Mouse (Mus musculus) neutrophil, adult 5-6 weeks (primary cell): ENCODE data around the gene Eif3m. TPM values are rescaled to one million over a fixed set of nuclear protein-coding genes. Genes with fewer than 3 reads are reported as not detected.
A peak's percentile ranks its signal among the peaks of the same experiment; 100 is the strongest.
"Not testable (repeated sequence)": the region's sequence is repeated elsewhere in the genome, so short reads cannot be mapped to it uniquely, and the experiment has no call there.

Experiments used
- ATAC-seq: fragments of 151-379, 151-347 bp; 2 replicates; pipeline ENCODE4 v1.8.0; 2017; ENCODE audit warnings: mild to moderate bottlenecking, moderate TSS enrichment; ENCODE audit not compliant: insufficient number of reproducible peaks, poor library complexity, low FRiP score, severe bottlenecking; ENCODE audit errors: extremely low read depth
- total RNA-seq: library from RNA; stranded (forward); fragments of 200-1000 nt; gene quantifications from 2 replicates; pipeline ENCODE4 v1.2.3, GENCODE M21; 2017

Eif3m gene
- total RNA-seq: 93.9 and 103 TPM in 2 replicates

DNA sequence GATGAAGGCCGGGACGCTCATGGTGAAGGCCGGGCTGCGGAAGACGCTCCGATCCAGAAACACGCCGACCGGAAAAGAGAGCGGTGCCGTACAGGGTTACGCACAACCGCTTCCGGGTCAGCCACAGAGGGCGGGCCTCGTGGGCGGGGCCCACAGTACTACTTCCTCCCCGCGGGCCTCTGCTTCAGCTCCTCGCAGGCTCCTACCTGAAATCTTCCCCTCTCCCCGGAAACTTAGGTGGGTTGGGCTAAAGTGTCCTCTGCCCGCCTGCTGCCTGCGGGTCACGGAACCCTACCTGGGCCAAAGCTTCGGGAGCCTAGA, at the start of gene Eif3m:
Eif3m (minus strand) TSS at position 114 of the 321 bp plus-strand sequence.
- ATAC-seq: peak; percentile 99

DNA sequence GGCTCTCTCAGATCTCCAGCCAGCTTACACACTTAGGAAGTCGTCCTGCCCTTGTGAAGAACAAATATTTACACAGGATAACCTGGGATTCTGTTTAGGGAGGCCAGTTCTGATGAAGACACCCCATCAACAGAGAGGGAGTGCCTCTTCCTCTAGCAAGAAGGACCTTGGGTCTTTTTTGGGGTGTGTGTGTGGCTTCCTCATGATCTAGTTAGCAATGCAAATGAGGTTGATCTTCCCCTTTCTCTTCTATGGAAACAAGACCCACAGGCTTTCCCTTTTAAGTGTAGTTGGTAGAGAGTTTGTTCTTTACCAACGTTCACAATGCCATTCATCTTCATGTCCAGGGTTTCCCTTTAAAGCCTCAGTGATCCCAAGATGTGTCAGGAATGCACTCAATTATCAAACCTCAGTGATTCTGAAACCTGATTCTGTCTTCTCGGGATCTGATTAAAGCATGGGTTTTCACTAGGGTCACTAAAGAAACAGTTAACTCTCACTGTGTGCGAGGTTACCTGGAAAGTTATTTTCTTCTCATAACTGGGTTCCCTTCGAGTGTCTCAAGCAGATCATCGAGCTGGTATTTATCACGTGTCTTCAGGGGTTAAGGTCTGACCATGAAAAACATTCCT, 46.0 kb upstream of the Eif3m start:
- peak; percentile 33; the same call in 1 of the 2 replicates for ATAC-seq

DNA sequence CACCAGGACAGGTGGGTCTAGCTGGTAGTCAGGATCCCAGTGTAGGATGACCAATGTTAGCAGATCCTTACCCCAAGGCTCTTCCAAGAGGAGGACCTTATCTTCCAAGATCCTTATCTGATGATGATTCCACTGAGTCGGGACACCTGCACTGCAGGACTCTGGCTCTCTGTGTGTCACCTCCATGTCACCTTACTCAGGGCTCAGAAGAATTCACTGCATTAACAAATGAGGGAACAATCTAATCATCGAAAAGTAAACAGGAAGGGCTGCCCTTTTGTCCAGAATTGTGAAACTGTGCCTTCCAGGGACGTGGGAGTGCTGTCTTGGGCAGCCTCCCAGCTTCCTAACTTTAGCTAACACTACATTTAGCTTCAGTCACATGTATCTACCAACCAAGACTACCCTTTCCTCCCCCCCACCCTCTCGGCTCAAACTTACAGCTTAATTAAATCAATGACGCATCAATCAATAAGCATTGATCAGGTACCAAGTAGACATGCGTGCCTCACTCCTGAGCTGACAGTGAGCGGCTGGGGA, 41.8 kb upstream of the Eif3m start:
- no peak for ATAC-seq

DNA sequence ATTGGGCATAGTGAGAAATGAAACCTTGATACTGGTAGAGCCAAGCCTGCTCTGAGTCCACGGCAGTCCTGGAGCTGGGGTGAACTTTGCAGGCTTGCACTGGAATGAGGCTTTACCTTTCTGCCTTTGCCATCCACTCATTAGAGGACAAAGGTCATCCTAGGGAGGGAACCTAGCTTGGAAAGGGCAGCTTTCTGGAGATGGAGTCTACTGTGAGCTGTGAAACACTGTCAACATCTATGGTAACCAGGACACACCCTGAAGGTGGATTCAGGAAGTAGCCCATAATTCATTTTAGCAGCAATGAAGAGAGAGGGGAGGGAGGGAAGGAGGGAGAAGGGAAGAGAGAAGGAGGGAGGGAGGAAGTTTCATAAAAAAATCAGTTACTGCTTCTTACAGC, 38.6 kb upstream of the Eif3m start:
- no peak for ATAC-seq

DNA sequence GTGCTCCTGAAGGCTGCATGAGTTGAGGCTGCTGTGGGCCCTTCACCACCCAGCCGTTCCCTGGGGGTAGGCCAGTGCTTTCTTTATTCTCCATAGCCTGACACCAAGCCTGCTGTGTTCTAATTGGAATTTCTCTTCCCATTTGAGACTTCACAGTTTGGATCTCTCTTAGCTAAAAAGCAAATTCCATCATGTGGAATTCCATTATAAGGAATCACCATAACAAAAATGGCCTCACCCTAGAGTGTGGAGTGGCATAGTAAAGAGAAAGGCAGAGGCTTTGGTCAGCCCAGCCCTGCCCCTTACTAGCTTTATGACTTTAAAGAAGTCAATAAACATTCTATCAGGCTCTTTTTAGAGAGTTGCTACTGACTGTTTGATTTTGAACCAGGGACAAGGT, 31.4 kb upstream of the Eif3m start:
- ATAC-seq: no peak

DNA sequence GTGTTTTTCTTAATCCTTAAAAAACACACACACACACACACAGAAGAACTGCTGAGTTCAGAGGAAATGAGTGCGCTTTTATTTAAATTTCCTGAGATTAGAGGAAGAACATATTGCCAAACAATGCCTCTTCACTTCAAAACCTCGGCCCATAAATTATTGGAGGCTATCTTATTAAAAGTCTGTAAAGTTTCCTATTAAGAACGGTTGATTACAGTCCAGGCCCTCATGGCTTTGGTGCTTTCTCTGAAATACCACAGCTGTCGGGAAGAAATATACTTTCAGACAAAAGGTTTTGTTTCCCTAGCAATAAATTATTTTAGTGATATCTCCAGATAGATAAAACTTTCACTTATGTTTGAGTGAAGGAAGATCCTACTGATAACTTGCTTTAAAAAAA, 26.3 kb upstream of the Eif3m start:
- no peak for ATAC-seq

DNA sequence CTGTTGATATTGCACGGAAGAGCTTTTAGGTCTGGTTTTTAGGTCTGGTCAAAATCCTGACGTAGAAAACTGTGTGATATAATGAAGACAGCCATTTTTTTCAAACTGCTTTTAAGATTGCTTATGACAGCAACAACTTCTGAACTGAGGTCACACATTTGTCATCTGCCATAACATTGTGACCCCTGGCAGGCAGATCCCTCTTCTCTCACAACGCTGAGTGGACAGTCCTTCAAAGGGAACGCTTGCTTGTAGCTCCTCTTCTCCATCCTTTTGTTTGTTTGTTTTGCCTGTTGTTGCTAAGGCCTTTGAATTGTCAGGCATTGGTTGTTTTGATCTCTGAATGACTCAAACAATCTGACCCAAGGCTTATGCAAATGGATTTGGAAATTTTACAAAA, 24.0 kb upstream of the Eif3m start:
- no peak for ATAC-seq

DNA sequence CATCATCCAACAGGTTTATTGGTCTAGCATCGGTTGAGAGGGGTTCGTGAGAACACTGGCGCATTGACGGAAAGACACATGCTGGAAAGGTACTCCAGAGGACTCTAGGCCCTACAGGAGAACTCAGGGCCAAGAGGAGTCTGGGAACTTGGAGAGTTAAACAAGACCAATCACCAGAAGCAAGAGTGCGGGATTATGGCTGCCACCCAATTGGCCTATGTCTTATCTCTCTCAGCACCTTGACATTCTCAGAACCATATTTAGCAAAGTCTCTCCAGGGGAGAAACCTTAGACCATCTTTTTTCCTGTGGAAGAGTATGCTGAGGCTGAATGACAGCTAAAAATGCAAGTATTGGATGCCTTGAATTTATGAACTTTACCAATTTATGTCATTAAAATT, 22.0 kb upstream of the Eif3m start:
- no peak for ATAC-seq

DNA sequence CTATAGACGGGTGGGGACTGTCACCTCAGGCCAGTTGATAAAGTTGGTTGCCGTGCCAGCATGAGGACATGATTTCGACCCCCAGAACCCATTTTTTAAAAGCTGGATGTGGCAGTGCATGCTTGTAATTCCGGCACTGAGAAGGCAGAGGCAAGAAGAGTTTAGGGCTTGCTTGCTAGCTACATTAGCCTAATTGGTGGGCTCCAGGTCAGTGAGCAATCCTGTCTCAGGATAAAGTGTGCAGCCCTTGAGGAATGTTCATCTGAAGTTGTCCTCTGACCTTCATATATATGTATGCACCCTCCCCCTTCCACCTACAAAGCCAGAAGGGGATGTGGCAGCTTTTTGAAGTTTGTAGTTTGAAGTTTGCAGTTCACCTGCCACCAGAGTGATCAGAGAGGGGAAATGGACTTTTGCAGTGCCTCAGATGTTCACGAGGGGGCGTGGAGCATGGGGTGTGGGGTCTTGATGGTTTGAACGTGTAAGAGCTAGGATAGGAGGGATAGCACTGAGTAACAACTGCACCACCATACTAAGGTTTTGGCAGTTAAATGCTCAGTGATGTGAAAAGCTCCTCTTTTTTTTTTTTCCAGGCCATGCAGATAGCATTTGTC, 21.2 kb upstream of the Eif3m start:
- no peak for ATAC-seq

DNA sequence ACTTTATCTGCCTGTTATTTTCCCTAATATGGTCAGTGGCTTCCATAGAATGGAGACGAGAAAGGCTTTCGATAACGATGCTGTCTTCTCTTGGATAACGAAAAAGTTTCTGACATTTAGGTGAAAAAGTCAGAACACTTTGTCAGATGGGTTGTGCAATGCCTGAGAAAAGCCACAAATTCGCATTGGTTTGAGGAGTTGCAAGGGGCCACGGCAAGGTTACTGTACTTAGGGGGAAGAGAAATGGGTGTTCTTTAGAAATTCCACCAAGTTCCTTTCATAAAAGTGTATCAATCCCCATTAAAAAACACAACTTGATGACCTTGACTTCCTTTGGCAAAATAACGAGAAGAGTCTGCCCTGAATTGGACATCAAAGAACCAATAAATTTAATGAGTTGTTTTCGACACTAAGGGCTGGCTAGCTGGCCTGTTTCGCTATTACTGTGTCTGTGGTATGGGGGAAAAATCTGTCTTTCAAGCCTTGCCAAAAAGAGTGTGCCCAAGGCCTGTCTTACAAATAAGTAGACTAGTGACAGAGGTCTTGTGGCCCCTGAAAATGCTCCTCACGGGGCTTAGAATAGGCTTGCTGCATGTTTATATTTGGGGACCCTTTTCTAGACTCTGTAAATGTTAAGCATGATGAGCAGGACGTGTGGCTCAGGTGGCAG, 19.7 kb upstream of the Eif3m start:
- no peak for ATAC-seq

DNA sequence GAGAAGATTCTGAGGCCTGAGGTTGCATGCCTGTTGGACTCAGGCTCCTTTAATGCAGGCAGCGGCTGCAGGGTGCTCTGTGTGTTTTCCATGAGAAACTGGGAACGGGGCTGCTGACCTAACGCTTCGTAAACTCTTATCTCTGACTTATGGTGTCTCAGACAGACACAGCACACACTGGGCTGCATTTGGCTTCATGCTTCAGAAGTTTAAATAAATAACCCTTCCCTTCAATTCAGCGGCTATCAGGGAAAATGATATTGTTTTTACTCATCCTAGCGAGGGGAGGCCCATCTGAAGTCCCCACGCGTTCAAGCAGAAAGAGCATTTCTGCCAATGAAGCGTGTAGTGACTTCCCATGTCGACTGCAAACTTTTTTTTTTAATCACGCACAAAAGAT, 19.1 kb upstream of the Eif3m start:
- no peak for ATAC-seq

DNA sequence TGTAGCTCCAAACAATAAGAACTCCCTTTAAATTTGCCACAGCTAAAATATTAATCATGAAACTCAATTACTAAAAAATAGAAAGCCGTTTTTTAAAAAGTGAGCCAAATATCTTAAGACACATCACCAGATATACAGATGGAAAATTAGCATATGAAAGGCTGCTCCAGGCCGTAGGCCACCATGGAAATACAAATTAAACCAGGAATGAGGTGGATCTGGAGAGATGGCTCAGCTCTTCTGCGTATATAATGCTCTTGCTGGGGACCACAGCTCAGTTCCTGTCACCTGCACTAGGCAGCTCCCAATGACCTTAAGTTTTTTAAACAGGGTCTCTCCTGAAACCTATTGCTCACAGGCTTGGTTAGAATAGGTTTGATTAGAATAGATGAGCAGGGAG, 17.2 kb upstream of the Eif3m start:
- no peak for ATAC-seq

DNA sequence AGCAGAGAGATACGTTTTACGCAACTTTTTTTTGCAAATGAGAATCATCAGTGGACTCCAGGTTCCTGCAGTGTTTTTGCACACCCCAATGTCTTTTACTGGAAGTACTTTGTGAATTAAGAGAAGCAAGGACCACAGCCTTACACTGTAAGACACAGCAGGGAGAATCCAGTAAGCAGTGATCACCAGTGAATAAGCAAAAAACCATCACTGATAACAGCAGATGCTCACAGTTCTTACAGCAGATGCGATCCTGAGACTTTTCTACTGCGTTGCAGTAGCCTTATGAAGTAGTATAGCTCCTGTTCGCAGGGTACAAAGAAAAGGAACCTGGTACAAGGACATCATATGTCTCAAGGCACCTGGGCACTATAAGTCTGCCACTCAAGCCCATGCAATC, 13.6 kb upstream of the Eif3m start:
- ATAC-seq: no peak

DNA sequence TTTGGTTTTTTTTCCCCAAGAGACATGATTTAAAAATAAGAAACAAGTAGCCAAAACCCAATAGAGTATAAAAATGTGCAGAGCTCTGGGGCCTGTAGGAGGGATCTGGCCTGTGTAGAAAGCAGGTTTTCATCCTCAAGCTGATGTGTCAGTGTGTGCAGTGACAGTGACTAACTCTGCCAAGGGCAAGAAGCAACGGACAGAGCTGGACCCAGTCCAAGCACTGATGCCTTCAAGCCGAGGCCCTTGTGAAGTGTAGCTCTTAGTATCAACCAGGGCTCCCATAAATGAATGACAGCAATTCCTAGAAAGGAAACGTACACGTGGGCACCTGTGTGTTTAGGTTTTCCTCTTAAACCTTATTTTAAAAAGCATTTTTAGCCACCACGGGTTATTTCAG, 11.9 kb upstream of the Eif3m start:
- ATAC-seq: no peak

DNA sequence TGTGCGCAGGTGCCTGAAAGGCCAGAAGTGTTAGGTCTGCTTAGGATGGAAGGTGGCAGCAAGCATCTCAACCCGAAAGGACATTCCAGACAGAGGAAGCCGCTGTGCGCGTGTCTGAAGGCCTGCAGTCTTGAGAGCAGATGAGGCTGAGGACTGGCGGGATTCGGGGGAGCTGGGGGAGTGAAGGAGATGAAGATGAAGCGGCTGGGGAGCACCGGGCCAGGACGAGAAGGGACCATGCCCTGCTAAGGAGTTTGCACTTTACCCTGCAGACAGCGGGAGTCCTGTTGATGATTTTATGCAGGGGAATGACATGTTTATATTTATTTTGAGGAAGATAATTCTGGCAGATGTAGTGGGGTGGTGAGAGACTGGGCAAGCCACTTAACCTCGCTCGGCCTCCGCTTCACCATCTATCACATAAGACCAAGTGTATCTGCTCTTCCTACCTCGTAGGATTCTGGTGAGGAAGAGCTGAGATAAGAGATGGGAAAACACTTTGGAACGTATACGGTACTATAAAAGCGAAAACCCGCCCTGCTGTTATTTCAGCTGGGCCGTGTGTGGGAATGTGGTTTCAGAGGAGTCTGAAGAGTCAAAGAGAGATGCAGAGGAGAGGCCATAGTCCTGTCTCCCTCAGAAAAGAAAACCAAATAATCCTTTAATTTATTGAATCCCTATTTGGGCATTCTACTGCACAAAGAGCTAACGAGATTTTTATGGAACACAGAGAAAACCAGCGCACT, 10.2 kb upstream of the Eif3m start:
- ATAC-seq: no peak

DNA sequence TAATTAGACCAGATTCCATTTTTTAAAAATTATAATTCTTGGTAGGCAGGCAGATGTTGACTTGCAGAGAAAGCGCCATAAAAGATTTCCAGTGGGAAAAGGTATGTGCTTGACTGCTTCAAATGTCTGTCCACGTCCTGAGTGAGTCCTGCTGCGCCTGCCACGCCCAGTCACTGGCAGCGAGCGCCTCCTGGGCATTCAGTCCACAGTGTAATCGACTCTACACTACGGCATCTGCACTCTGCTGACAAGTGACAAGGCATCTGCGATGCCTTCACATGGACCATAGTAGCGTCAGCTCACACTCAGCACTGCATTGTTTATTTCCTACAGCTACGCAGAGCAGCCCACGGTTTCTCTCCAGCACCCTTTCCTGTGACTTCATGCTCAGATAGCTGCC, 8.7 kb upstream of the Eif3m start:
- not testable (repeated sequence) for ATAC-seq

DNA sequence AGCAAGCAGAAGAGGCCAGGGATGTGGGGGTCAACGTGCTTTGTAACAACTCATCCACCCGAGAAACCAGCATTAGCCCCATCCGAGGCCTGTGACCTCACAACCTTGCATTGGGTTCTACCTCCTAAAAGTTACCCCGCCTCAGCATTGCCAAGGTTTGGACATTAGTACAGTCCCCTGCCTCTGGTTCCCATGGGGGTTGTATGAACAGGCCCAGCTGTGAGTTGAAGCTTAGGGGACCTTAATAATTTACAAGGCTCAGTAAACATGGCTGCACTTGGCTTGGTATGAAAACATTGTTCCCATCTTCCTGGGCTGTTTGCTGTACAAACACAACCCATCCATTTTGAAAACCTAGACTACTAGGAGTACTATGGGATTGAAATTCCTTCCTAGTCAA, 6.9 kb upstream of the Eif3m start:
- no peak for ATAC-seq

DNA sequence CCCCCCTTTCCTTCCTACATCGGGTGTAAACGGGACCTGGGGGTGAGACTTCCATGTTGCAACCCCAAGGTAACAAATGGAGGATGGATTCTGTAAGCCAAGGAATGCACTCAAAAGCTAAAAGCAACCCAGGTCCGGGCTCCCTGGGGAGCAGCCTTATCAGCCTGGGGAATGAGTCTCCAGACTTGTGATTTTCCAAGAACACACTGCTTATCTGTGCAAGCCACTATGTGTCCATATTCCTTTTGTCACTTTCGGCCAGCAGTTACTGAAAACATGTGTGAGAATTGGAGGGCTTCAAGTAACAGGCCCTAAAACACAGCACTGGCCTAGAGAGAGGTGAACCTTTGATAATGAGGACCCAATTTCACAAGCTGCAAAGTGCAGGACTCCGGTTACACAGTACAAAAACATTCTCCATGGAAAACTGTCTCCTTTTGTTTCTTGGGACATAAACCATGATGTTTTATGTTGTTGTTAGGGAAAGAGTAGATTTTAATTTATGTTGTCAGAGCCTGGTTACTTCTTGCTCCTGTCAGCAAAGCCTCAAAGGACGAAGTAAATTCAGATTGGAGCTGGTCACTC, 6.2 kb upstream of the Eif3m start:
- no peak for ATAC-seq

DNA sequence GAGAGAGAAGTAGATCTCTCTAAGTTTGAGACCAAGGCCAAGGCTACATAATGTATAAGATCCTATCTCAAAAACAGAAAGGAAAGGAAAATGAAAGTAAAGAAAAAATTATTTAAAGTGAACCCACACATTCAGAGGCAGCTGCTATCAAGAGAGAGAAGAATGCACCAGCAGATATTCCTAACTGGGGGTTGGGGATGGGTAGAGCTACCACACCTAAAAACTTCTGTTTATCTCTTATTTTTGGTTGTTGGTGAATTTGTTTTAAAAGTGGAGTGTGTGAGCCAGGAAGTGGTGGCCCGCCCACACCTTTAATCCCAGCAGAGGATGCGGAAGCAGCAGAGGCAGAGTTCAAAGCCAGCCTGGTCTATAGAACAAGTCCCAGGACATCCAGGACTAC, 5.0 kb upstream of the Eif3m start:
- ATAC-seq: no peak
